Mouse (Mus musculus) myocyte (in vitro differentiated cells): ENCODE measurements around the gene 1700013F07Rik.

Experiments used
- E2F4 ChIP-seq: IDR thresholded peaks from one replicate; pipeline ENCODE4 v1.6.1; 2011; ENCODE audit warnings: mild to moderate bottlenecking, control low read depth, moderate library complexity; ENCODE audit not compliant: insufficient read depth
- POLR2A ChIP-seq: IDR thresholded peaks from one replicate; pipeline ENCODE4 v1.6.1; 2011; ENCODE audit warnings: low read depth, mild to moderate bottlenecking, control low read depth, moderate library complexity; ENCODE audit not compliant: insufficient read length
- USF1 ChIP-seq: IDR thresholded peaks from one replicate; pipeline ENCODE4 v1.6.1; 2011; ENCODE audit warnings: low read depth, mild to moderate bottlenecking, control low read depth, moderate library complexity

- no peak for TF ChIP-seq POLR2A
- no peak for TF ChIP-seq E2F4
- TF ChIP-seq USF1, result no peak
Observed at GRCm38 (mm10) chr3:108537303-108537702, 3.4 kb downstream of the 1700013F07Rik start.
